Mouse (Mus musculus): Measurements from ENCODE around the gene Myo3b. TPM values are rescaled to one million over a fixed set of nuclear protein-coding genes. Genes with fewer than 3 reads are reported as not detected.

Myo3b gene
- polyA plus RNA-seq, 1 experiment: 0.04 TPM

- no peak for TF ChIP-seq USF1 (IDR thresholded peaks at IDR 0.05; ENCODE audit: low read depth)
- TF ChIP-seq MYOG (IDR thresholded peaks at IDR 0.05; ENCODE audit: control insufficient read depth in 1 of 3, insufficient read depth in 1 of 3, insufficient read length in 2 of 3, low read depth in 2 of 3): no peak
- TF ChIP-seq TCF12 (IDR thresholded peaks at IDR 0.05; ENCODE audit: insufficient read depth, poor library complexity, severe bottlenecking): no peak
- no peak for TF ChIP-seq POLR2A (IDR thresholded peaks at IDR 0.05; ENCODE audit: insufficient read length, low read depth)
- no peak for TF ChIP-seq POLR2AphosphoS2 (IDR thresholded peaks at IDR 0.05; ENCODE audit: insufficient read length, low read depth)
- no peak for TF ChIP-seq REST (IDR thresholded peaks at IDR 0.05; ENCODE audit: insufficient read depth, insufficient read length)
- H3K79me2 ChIP-seq (ENCODE audit: control insufficient read depth, insufficient read depth): no peaks in the 10 kb centered on the region
- H3ac ChIP-seq (ENCODE audit: control insufficient read depth, insufficient read length): no peak overlapping the region
- H3K4me2 ChIP-seq (ENCODE audit: low read depth): peak overlapping the region; percentile 65
- H3K36me3 ChIP-seq (ENCODE audit: control insufficient read depth, insufficient read depth): no peaks in the 10 kb centered on the region
- no peak overlapping the region for H3K4me3 ChIP-seq
- no peaks in the 10 kb centered on the region for H3K27me3 ChIP-seq (ENCODE audit: control insufficient read depth, insufficient read depth, insufficient read length)
Observed at GRCm38 (mm10) chr2:70129566-70129965, 90.6 kb downstream of the Myo3b start.

- Histone ChIP-seq H3K27me3 (ENCODE audit: control insufficient read depth, insufficient read depth, insufficient read length) (no peaks in the 10 kb centered on the region), H3K4me2 (ENCODE audit: low read depth) (no peak overlapping the region), H3K4me3 (no peak overlapping the region), H3K79me2 (ENCODE audit: control insufficient read depth, insufficient read depth) (no peaks in the 10 kb centered on the region), H3ac (ENCODE audit: control insufficient read depth, insufficient read length) (no peak overlapping the region), H3K36me3 (ENCODE audit: control insufficient read depth, insufficient read depth) (no peaks in the 10 kb centered on the region)
- TF ChIP-seq TCF12 (IDR thresholded peaks at IDR 0.05; ENCODE audit: insufficient read depth, poor library complexity, severe bottlenecking) (no peak), CEBPB (IDR thresholded peaks at IDR 0.05; ENCODE audit: insufficient read depth, poor library complexity, severe bottlenecking) (no peak), REST (IDR thresholded peaks at IDR 0.05; ENCODE audit: insufficient read depth, insufficient read length) (no peak), SRF (IDR thresholded peaks at IDR 0.05; ENCODE audit: control insufficient read depth, insufficient read length, low read depth) (no peak), MYOD1 (IDR thresholded peaks at IDR 0.05; ENCODE audit: control insufficient read depth in 1 of 3, insufficient read length in 2 of 3, low read depth in 2 of 3) (no peak), USF1 (IDR thresholded peaks at IDR 0.05; ENCODE audit: low read depth) (no peak), TCF3 (IDR thresholded peaks at IDR 0.05; ENCODE audit: insufficient read length, low read depth) (no peak)
Observed at GRCm38 (mm10) chr2:70133281-70133680, 94.4 kb downstream of the Myo3b start.

DNA sequence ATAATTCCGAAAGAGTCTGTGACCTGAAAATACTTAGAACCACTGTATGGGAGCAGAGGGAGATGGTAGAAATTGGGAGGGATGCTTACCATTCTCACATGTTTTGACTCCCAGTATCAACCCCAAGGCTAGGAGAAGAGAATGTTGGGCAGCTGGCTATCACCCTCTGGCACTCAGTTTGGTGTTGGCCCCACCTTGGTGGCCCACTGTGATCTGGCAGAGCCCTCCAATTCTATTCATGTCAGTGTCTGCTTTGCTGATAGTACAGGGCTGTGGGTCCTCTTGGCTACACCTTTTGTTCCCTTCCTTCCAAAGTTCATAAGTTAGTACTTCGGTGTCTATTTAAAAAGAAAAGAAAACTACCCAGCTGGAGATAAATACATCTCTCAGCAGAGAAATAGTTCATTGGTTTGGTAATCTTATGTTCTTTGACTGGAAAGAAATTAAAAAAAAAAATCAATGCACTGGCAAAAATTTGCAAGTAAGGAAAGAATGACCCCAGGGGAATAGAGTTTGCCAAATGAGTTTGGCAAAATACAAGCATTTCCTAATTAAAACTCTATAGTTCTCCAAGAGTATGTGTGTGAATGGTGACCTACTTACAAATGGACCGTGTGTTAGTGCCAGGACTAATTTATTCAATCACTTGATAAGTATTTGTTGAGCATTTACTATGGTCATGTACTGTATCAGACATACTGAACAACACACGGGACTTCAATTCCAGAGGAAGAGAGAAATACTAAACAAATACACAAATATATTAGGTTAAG lies 98.5 kb downstream of the Myo3b start:
- Histone ChIP-seq H3K36me3 (ENCODE audit: control insufficient read depth, insufficient read depth) (no peaks in the 10 kb centered on the region), H3K27me3 (ENCODE audit: control insufficient read depth, insufficient read depth, insufficient read length) (no peaks in the 10 kb centered on the region), H3K4me2 (ENCODE audit: low read depth) (no peak overlapping the region), H3K79me2 (ENCODE audit: control insufficient read depth, insufficient read depth) (no peaks in the 10 kb centered on the region), H3K4me3 (no peak overlapping the region), H3ac (ENCODE audit: control insufficient read depth, insufficient read length) (no peak overlapping the region)
- TF ChIP-seq E2F4 (IDR thresholded peaks at IDR 0.05; ENCODE audit: insufficient read depth): no peak
- TF ChIP-seq POLR2AphosphoS2 (IDR thresholded peaks at IDR 0.05; ENCODE audit: insufficient read length, low read depth): no peak
- no peak for TF ChIP-seq REST (IDR thresholded peaks at IDR 0.05; ENCODE audit: insufficient read depth, insufficient read length)
- TF ChIP-seq MYOD1 (IDR thresholded peaks at IDR 0.05; ENCODE audit: control insufficient read depth in 1 of 3, insufficient read length in 2 of 3, low read depth in 2 of 3): no peak
- TF ChIP-seq TCF12 (IDR thresholded peaks at IDR 0.05; ENCODE audit: insufficient read depth, poor library complexity, severe bottlenecking): no peak
- TF ChIP-seq MYOG (IDR thresholded peaks at IDR 0.05; ENCODE audit: control insufficient read depth in 1 of 3, insufficient read depth in 1 of 3, insufficient read length in 2 of 3, low read depth in 2 of 3): no peak
- no peak for TF ChIP-seq TCF3 (IDR thresholded peaks at IDR 0.05; ENCODE audit: insufficient read length, low read depth)
- TF ChIP-seq USF1 (IDR thresholded peaks at IDR 0.05; ENCODE audit: low read depth): no peak
- TF ChIP-seq CEBPB (IDR thresholded peaks at IDR 0.05; ENCODE audit: insufficient read depth, poor library complexity, severe bottlenecking): no peak
- TF ChIP-seq MAX (IDR thresholded peaks at IDR 0.05; ENCODE audit: low read depth): no peak
- TF ChIP-seq POLR2A (IDR thresholded peaks at IDR 0.05; ENCODE audit: insufficient read length, low read depth): no peak
- TF ChIP-seq SRF (IDR thresholded peaks at IDR 0.05; ENCODE audit: control insufficient read depth, insufficient read length, low read depth): no peak

GRCm38 (mm10) chr2:70143543-70144188 lies 104.7 kb downstream of the Myo3b start:
- Histone ChIP-seq H3K4me3 (no peak overlapping the region), H3K27me3 (ENCODE audit: control insufficient read depth, insufficient read depth, insufficient read length) (no peaks in the 10 kb centered on the region), H3ac (ENCODE audit: control insufficient read depth, insufficient read length) (no peak overlapping the region), H3K79me2 (ENCODE audit: control insufficient read depth, insufficient read depth) (no peaks in the 10 kb centered on the region), H3K4me2 (ENCODE audit: low read depth) (no peak overlapping the region), H3K36me3 (ENCODE audit: control insufficient read depth, insufficient read depth) (no peaks in the 10 kb centered on the region)
- no peak for TF ChIP-seq TCF12 (IDR thresholded peaks at IDR 0.05; ENCODE audit: insufficient read depth, poor library complexity, severe bottlenecking)
- no peak for TF ChIP-seq USF1 (IDR thresholded peaks at IDR 0.05; ENCODE audit: low read depth)
- no peak for TF ChIP-seq POLR2A (IDR thresholded peaks at IDR 0.05; ENCODE audit: insufficient read length, low read depth)
- TF ChIP-seq TCF3 (IDR thresholded peaks at IDR 0.05; ENCODE audit: insufficient read length, low read depth): no peak
- TF ChIP-seq MAX (IDR thresholded peaks at IDR 0.05; ENCODE audit: low read depth): no peak
- no peak for TF ChIP-seq MYOD1 (IDR thresholded peaks at IDR 0.05; ENCODE audit: control insufficient read depth in 1 of 3, insufficient read length in 2 of 3, low read depth in 2 of 3)

Data from myocyte (in vitro differentiated cells).